Mouse (Mus musculus) ES-E14 (cell line): ENCODE results near the gene Usp48.

Experiments used
- MAFK ChIP-seq: IDR thresholded peaks from 2 replicates; pipeline ENCODE4 v1.6.1; 2014; ENCODE audit warnings: mild to moderate bottlenecking, low read depth, low read length, inconsistent platforms; ENCODE audit not compliant: insufficient read depth
- ZC3H11A ChIP-seq: IDR thresholded peaks from 2 replicates; pipeline ENCODE4 v1.6.1; 2012; ENCODE audit warnings: low read depth, mild to moderate bottlenecking, inconsistent platforms, low read length, borderline replicate concordance

GRCm38 (mm10) chr4:137647648-137648047 is 54.1 kb downstream of the Usp48 start:
- TF ChIP-seq MAFK (no peak), ZC3H11A (no peak)
